Mouse (Mus musculus) megakaryocyte, embryonic 14.5 days (primary cell): ENCODE data around the gene Alg2.

Source experiments
- FLI1 ChIP-seq: IDR thresholded peaks from 2 replicates; pipeline ENCODE4 v1.6.1; 2012; ENCODE audit warnings: low read length, inconsistent platforms, mixed read lengths
- GATA1 ChIP-seq: IDR thresholded peaks from 3 replicates; pipeline ENCODE4 v1.6.1; 2012; ENCODE audit warnings: mixed read lengths, low read length, inconsistent platforms, borderline replicate concordance

GRCm38 (mm10) chr4:47435566-47436360 lies 38.4 kb downstream of the Alg2 start:
- no peak for TF ChIP-seq GATA1
- no peak for TF ChIP-seq FLI1
